Mouse (Mus musculus): ENCODE measurements around the gene Tmem86a.

GRCm38 (mm10) chr7:47001125-47001899, 49.1 kb upstream of the Tmem86a start:
- TF ChIP-seq POLR2A (IDR thresholded peaks at IDR 0.05; ENCODE audit: low read depth, low read length) (no peak), CTCF (IDR thresholded peaks at IDR 0.05; ENCODE audit: extremely low read depth, insufficient read depth, insufficient read length, insufficient replicate concordance) (no peak)

Data from spleen, adult 2 months (tissue).